Mouse (Mus musculus): Measurements from ENCODE around the gene Cd164l2.

The Cd164l2 gene

DNA sequence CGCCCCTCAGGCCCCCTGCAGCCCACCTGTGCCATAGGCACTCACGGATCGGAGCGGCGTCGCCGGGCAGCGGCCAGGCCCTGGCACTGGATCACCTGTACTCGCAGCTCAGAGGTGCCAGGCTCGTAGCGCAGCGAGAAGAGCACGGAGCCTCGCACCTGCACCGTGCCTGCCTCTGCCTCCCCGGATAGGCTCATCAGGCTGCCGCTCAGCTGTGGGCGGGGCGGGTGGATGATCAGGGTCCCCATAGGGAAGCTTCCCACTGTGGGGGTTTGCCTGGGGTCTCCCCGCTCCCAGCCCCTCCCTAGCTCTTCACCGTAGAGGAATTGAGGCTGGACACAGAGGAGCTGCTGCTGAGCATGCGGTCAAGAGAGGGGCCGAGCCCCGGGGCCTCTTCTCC lies 44.9 kb downstream of the Cd164l2 start:
- no peak for ATAC-seq (ENCODE audit: low TSS enrichment)

DNA sequence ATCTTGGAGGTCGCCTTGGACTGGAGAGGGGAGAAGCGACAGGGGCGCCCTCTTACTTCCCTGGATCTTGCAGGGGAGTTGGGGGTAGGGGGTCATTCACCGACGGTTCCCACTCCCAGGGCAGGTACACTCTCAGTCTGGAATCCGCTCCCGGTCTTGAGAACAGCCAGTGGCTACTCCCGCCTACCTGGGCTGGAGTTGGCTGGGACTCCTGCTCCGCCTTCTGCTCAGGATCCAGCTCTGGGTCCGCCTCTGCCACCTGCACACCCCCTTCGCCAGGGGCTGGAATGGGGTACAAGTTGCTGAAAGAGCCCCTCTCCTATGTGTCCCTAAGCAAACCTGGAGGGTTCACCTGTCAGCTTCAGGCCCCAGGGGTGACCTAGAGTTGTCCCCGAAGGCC lies 45.3 kb downstream of the Cd164l2 start:
- no peak for ATAC-seq (ENCODE audit: low TSS enrichment)

DNA sequence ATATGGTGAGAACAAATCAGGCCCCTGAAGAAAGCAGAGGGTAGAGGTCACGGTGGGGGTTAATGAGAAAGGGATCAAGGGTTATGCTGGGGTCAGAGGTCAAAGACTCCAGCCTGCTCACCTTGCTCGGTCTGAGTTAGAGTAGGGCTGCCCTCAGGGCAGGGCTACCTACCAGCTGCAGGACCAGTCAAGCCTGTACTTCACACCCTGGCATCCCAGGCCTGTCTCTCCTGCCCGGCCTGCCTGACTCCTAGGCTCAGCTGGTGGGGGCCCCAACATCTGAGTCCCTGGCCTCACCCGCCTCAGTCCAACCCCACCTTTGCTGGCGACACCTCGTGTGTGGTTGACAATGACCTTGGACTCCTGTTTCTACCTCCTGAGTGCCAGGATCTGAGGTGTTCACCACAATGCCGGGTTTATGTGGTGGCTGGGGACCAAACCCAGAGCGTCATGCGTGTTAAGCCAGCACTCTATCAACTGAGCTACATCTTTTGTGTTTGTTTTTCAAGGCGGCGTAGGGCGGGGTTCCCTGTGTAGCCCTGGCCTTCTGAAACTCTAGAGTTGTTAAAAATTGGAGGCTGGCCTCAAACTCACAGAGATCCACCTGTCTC lies 46.0 kb downstream of the Cd164l2 start:
- ATAC-seq (ENCODE audit: low TSS enrichment), result no peak

DNA sequence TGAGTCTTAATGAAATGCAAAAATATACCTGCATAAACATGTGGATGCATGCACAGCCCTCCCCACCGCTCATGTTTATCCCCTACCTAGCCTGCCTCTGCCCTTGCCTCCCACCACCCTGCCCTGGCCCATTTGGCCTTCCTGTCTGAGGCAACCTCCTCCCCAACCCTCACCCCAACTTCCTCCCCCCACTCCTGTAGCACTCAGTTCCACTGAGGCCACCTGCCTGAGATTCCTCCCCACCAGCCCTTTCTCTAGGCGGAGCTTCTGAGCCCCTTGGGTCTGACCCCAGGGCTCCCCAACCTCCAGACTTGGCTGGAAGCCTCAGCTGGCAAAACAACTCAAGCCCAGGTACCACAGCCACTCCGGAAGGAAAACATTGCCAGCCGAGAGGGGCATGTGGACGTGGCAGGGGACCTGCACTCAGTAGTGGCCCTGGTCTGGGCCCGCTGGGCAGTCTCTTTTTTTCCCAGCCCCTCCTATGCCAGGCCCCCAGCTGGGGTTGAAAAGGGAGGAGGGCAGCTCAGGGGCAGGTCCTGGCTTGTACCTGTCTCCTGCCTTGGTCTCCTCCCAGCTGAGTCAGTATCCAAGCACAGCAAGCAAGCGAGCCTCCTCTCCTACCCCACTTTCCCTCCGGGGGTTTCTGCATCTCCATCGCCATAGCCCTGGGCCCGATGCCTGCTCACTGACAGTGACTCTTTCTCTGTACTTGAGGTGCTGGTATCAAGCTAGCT lies 49.9 kb downstream of the Cd164l2 start:
- no peak for ATAC-seq (ENCODE audit: low TSS enrichment)

DNA sequence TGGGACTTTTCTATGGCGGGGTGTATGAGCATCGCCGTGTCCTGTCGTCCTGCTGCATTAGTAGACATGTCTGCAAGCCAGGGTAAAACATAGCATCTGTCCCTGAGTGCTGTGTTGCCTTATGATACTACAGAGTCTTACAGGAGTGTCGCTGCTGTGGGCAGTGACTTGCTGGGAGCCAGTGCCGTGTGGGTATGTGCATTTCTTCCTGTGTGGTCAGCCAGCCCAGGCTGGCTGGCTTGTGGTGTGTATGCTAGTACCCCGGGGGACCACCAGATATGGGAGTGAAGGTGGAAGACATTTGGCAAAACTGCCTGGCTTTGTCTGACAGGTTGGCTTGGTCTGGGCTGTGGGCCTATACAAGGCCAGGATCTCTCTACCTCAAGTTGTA lies 50.4 kb downstream of the Cd164l2 start:
- 0 out of 2 replicates have a peak, but pooled peaks have one; percentile 44 for ATAC-seq (ENCODE audit: low TSS enrichment)

DNA sequence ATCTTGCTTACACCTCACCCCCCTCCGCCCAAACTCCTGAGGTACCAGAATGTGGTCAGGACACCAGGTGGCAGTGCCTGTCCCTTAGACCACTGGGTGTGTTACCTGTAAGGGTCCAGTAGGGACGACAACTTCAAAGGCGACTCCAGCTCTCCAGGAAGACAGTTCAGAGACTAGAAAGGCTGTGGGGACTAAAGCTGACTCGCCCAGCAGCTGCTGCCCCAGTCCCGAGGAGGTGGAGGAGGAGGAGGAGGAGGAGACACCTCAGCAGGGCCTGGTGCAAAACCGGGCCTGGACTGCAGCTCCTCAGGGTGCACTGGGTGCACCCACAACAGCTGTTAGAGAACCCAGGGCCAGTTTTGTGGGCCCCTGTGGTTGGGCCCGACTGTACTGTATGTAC lies 51.0 kb downstream of the Cd164l2 start, which contains the start of gene Sytl1:
Gene Sytl1, minus strand, starts transcription at position 232 of the 400 bp plus-strand sequence.
- ATAC-seq (ENCODE audit: low TSS enrichment), result peak; percentile 55; the same call in 1 of the 2 replicates

DNA sequence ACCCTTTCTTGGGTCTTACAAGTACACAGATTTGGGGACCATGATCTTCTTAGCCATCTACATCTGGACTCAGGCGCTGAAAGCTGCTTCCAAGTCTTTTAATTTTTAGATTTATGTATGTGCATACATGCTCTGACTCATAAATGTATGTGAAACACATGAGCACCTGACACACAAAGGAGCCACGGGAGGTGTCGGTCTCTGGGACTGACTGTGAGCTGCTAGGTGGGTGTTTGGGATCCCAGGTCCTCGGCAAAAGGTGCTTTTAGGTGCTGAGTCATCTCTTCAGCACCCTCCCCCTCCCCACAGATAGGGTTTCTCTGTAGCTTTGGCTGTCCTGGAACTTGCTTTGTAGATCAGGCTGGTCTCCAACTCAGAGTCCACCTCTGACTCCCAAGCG lies 51.8 kb downstream of the Cd164l2 start:
- no peak for ATAC-seq (ENCODE audit: low TSS enrichment)

DNA sequence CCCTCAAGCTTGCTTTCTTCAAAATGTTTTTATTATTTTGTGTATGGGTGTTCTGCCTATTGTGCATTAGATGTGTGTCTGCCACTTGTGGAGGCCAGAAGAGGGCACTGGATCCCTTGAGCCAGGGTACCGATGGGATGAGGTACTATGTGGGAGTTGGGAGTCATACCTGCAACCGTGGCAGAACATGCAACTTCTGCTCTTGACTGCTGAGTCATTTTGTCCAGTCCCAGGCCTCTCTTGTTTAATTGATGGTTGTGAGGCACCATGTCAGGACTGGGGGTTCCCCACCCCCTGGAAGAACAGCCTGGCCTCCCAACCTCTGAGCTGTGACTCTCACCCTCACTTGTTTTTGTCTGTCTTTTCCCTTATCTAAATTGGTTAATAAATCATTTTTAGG lies 52.6 kb downstream of the Cd164l2 start:
- no peak for ATAC-seq (ENCODE audit: low TSS enrichment)

DNA sequence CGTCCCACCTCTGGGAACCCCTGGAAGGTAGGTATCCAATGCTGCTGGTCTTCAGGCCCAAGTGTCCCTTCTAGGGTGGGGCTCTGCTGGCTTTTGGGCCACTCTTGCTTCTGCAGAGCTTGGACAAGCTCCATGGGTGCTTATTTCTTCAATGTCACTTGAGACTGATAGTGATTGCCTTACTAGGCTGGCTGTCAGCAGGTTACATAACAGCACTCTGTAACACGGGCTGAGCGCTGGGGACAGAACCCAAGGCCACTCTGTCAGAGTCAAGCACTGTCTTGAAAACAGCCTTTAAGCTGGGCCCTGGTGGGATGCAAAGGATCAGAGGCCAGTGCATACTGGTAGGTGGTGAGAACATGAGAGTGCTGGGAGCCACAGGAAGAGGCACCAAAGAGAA lies 53.4 kb downstream of the Cd164l2 start:
- no peak for ATAC-seq (ENCODE audit: low TSS enrichment)

DNA sequence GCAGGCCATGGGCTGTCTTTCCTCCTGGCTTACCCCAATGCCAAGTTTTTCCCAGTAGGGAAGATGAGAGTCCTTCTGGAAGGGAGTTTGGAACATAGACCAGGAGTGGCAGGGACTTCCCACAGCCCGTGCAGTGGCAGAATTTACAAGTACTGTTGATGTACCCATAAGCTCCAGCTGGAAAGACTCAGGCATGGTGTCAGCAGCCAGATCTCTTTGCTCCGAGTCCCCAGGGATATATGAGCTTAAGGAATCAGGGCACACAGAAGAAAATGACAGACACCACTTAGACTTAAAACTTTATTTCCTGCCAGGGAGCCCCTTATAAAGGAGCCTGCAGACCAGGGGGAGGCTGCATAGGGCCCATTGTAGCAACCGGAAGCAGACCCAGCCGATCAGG lies 53.8 kb downstream of the Cd164l2 start:
- ATAC-seq (ENCODE audit: low TSS enrichment), result no peak

DNA sequence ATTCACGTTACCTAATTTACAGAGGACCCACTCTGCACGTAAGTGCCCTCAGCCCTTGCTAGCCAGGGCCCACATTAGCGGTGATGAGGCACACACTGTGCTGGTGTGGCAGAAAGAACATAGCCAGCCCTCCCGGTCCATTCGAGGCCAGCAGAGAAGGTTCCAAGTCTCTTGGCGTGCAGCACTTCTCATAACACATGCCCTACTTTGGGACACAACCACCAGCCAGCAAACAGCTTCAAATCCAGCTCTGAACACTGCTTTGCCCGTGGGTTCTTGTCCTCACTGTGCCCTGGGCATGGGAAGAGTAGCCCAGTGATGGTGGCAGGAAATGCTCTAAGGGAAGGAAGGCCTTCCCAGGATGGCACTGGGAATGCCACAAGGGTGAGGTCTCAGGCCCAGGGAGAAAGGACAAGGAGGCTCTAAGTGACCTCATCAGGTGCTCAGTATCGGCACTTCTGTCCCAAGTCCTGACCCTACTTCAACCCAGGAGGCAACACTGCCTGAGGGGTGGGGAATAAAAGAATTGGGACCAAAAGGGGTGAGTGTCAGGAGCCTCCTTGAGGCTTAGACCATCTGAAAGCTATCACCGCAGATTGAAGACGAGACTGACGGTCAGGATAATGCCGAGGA lies 54.4 kb downstream of the Cd164l2 start:
- ATAC-seq (ENCODE audit: low TSS enrichment), result no peak

DNA sequence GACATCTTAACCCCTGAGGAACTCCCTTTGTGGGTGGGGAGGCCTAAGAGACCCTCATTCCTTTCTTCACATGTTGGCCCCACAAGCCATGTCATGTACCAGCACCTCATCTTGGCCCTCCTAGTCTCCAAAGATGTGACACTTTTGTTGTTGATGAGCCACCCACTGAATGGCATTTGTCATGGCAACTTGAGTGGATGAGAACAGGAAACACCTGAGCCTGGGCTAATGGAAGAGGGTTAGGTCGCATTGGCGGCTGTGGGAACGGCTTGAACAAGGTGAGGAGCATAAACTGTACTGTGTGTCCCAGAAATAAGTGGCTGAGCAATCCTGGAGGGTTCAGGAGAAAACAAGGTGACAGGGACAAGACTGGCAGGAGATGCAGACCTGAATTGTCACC lies 57.0 kb downstream of the Cd164l2 start:
- ATAC-seq (ENCODE audit: low TSS enrichment), result no peak

DNA sequence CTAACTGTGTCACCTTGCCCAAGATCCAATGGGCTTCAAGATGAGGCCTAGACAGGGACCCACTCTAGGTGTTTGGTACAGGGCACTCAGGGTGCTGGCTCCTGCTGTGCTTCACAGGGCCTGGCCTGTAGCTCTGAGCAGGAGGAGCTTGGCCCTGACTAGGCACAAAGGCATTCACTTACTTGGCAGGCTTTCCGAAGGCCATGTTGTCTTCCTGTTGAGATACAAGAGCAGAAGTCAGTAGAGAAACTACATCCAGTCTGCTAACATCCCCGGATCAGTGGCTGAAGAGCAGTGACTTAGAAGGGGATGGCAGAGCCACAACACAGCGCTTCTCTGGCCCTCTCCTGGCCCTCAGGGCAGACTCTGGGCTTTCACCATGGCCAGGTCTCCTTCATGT lies 57.7 kb downstream of the Cd164l2 start:
- no peak for ATAC-seq (ENCODE audit: low TSS enrichment)

DNA sequence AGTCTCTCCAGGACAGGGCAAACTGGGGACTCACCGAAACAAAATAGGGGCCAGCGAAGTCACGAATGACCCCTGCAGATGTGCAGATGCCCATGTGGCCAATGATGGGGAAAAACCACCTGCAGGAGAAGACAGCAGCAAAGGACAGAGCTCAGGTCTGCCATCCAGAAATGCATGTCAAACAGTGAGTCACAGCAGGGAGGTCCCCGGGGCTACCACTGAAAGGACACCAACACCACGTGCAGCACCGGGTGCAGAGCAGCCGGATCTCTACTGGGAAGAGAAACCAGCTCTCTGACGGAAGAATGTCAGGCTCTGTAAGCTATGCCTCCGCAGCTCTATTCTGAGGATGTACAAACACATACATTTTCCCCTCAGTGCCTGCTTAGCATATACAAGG lies 59.0 kb downstream of the Cd164l2 start:
- no peak for ATAC-seq (ENCODE audit: low TSS enrichment)
